14 mouse cellular contexts compared by ENCODE assay signal in genomic region chr8:33980999-33981398, GRCm38 (mm10).
DNase-seq lines count a peak whose midpoint lies in the region; ATAC-seq and TF ChIP-seq lines count a peak whose summit lies in the region.
"Had no signal": no experiment of that assay in that cellular context is flagged by ENCODE, and none has a peak within 500 bp of the region (broad histone marks: within the 10 kb centered on the region; RNA-seq: fewer than 3 reads in every experiment).

No protein-coding gene starts in this region.

- no peaks in the 10 kb centered on the region for H3K27me3 ChIP-seq in heart, embryonic 15.5 days
- no peaks in the 10 kb centered on the region for H3K27me3 ChIP-seq in heart, postnatal 0 days (ENCODE audit: control insufficient read depth, insufficient read depth, low read length)
- H3K27me3 ChIP-seq in intestine, embryonic 16.5 days (replicated peaks; ENCODE audit: control insufficient read depth, insufficient read depth, low read length) = no peaks in the 10 kb centered on the region
- H3K27me3 ChIP-seq in liver, embryonic 15.5 days = no peaks in the 10 kb centered on the region
- no peaks in the 10 kb centered on the region for H3K27me3 ChIP-seq in hindbrain, postnatal 0 days (ENCODE audit: insufficient read depth, low read length)
- H3K27me3 ChIP-seq: embryonic facial prominence, embryonic 12.5 days; midbrain, embryonic 15.5 days had no signal

- no peak overlapping the region for H3K9ac ChIP-seq in heart, embryonic 15.5 days
- no peak overlapping the region for H3K9ac ChIP-seq in heart, postnatal 0 days (replicated peaks; ENCODE audit: low read depth, low read length)
- H3K9ac ChIP-seq in intestine, embryonic 16.5 days (ENCODE audit: low read depth, low read length) = no peak overlapping the region
- H3K9ac ChIP-seq in liver, embryonic 15.5 days = no peak overlapping the region
- H3K9ac ChIP-seq in hindbrain, postnatal 0 days (replicated peaks; ENCODE audit: low read length) = no peak overlapping the region
- H3K9ac ChIP-seq: embryonic facial prominence, embryonic 12.5 days; midbrain, embryonic 15.5 days had no signal

- H3K4me3 ChIP-seq in heart, embryonic 15.5 days = no peak overlapping the region
- no peak overlapping the region for H3K4me3 ChIP-seq in heart, postnatal 0 days (ENCODE audit: low read depth, low read length)
- no peak overlapping the region for H3K4me3 ChIP-seq in intestine, embryonic 16.5 days (ENCODE audit: low read length)
- H3K4me3 ChIP-seq in liver, embryonic 15.5 days (replicated peaks) = no peak overlapping the region
- no peak overlapping the region for H3K4me3 ChIP-seq in hindbrain, postnatal 0 days (ENCODE audit: low read length)
- H3K4me3 ChIP-seq: embryonic facial prominence, embryonic 12.5 days; limb, embryonic 10.5 days; midbrain, embryonic 15.5 days had no signal

- no peak for ATAC-seq in heart, embryonic 15.5 days (replicated peaks; ENCODE audit: insufficient number of reproducible peaks, insufficient read depth, low FRiP score, low read depth)
- no peak for ATAC-seq in heart, postnatal 0 days (ENCODE audit: insufficient read depth, low read depth)
- ATAC-seq in intestine, embryonic 16.5 days = peak; percentile 66
- peak; percentile 80 for ATAC-seq in liver, embryonic 15.5 days (ENCODE audit: insufficient read depth)
- ATAC-seq in hindbrain, postnatal 0 days = no peak
- ATAC-seq: midbrain, embryonic 15.5 days had no signal

- H3K27ac ChIP-seq in heart, embryonic 15.5 days = peak overlapping the region; percentile 90
- peak overlapping the region; percentile 70 for H3K27ac ChIP-seq in heart, postnatal 0 days (ENCODE audit: low read depth)
- H3K27ac ChIP-seq in intestine, embryonic 16.5 days (ENCODE audit: low read length) = peak overlapping the region; percentile 26; the same call in 1 of the 2 replicates
- H3K27ac ChIP-seq in liver, embryonic 15.5 days (replicated peaks) = peak overlapping the region; percentile 68
- no peak overlapping the region for H3K27ac ChIP-seq in hindbrain, postnatal 0 days
- H3K27ac ChIP-seq: embryonic facial prominence, embryonic 12.5 days; kidney, postnatal 0 days; limb, embryonic 10.5 days; midbrain, embryonic 15.5 days had no signal

- DNase-seq in heart, postnatal 10 days = no peak
- DNase-seq in heart, postnatal 0 days (ENCODE audit: low spot score) = no peak
- no peak for DNase-seq in layer of hippocampus, postnatal 10 days (ENCODE audit: low spot score in 2 of 2)
- DNase-seq in hindbrain, postnatal 0 days (ENCODE audit: low spot score) = no peak
- DNase-seq: cerebellum, adult 11 months; gastrocnemius, postnatal 10 days; right cerebral cortex, adult 18-20 months had no signal

- H3K4me2 ChIP-seq in heart, embryonic 15.5 days = no peak overlapping the region
- H3K4me2 ChIP-seq in heart, postnatal 0 days (ENCODE audit: low read depth, low read length) = no peak overlapping the region
- no peak overlapping the region for H3K4me2 ChIP-seq in intestine, embryonic 16.5 days (ENCODE audit: low read depth, low read length)
- H3K4me2 ChIP-seq in liver, embryonic 15.5 days = no peak overlapping the region
- no peak overlapping the region for H3K4me2 ChIP-seq in hindbrain, postnatal 0 days (ENCODE audit: low read depth, low read length)
- H3K4me2 ChIP-seq: embryonic facial prominence, embryonic 12.5 days; midbrain, embryonic 15.5 days had no signal

- TF ChIP-seq EP300 in heart, postnatal 0 days (IDR thresholded peaks at IDR 0.05; ENCODE audit: low read depth) = no peak

- 45% methylated on average over 7 of the region's 7 CpGs for WGBS in heart, embryonic 15.5 days
- WGBS in heart, postnatal 0 days = 41% methylated on average over 7 of the region's 7 CpGs
- WGBS in intestine, embryonic 16.5 days = 35% methylated on average over 7 of the region's 7 CpGs
- 42% methylated on average over 7 of the region's 7 CpGs for WGBS in liver, embryonic 15.5 days (ENCODE audit: insufficient replicate concordance)
- 76% methylated on average over 7 of the region's 7 CpGs for WGBS in hindbrain, postnatal 0 days

- H3K4me1 ChIP-seq in heart, embryonic 15.5 days (replicated peaks) = peaks cover 22% of the 10 kb centered on the region
- H3K4me1 ChIP-seq in heart, postnatal 0 days (ENCODE audit: control insufficient read depth, insufficient read depth) = peaks cover 11% of the 10 kb centered on the region; the same call in 1 of the 2 replicates
- H3K4me1 ChIP-seq in intestine, embryonic 16.5 days (ENCODE audit: control insufficient read depth, insufficient read depth, low read length) = peaks cover 8% of the 10 kb centered on the region; the same call in 1 of the 2 replicates
- peaks cover 9% of the 10 kb centered on the region for H3K4me1 ChIP-seq in liver, embryonic 15.5 days (replicated peaks)
- H3K4me1 ChIP-seq in hindbrain, postnatal 0 days (ENCODE audit: insufficient read depth, low read length) = no peaks in the 10 kb centered on the region

- intact Hi-C loops in heart, postnatal 10 days (cut with DNase I) = no loop called here

- TF ChIP-seq CTCF in heart, postnatal 0 days (IDR thresholded peaks at IDR 0.05; ENCODE audit: low read depth) = no peak
- TF ChIP-seq CTCF in hindbrain, postnatal 0 days (IDR thresholded peaks at IDR 0.05; ENCODE audit: low read depth) = no peak

- H3K36me3 ChIP-seq in heart, embryonic 15.5 days = no peaks in the 10 kb centered on the region
- H3K36me3 ChIP-seq in heart, postnatal 0 days (replicated peaks; ENCODE audit: control insufficient read depth, insufficient read depth, low read length) = no peaks in the 10 kb centered on the region
- no peaks in the 10 kb centered on the region for H3K36me3 ChIP-seq in intestine, embryonic 16.5 days (ENCODE audit: control insufficient read depth, insufficient read depth, low read length)
- H3K36me3 ChIP-seq in liver, embryonic 15.5 days (replicated peaks) = no peaks in the 10 kb centered on the region
- no peaks in the 10 kb centered on the region for H3K36me3 ChIP-seq in hindbrain, postnatal 0 days (ENCODE audit: insufficient read depth, low read length)
- H3K36me3 ChIP-seq: embryonic facial prominence, embryonic 12.5 days; limb, embryonic 10.5 days; midbrain, embryonic 15.5 days had no signal

- no peaks in the 10 kb centered on the region for H3K9me3 ChIP-seq in heart, embryonic 15.5 days (replicated peaks)
- no peaks in the 10 kb centered on the region for H3K9me3 ChIP-seq in heart, postnatal 0 days (replicated peaks; ENCODE audit: control insufficient read depth, low read length)
- no peaks in the 10 kb centered on the region for H3K9me3 ChIP-seq in intestine, embryonic 16.5 days (ENCODE audit: control insufficient read depth, low read length)
- no peaks in the 10 kb centered on the region for H3K9me3 ChIP-seq in liver, embryonic 15.5 days (replicated peaks)
- no peaks in the 10 kb centered on the region for H3K9me3 ChIP-seq in hindbrain, postnatal 0 days (ENCODE audit: low read length)
- H3K9me3 ChIP-seq: embryonic facial prominence, embryonic 12.5 days; limb, embryonic 10.5 days; midbrain, embryonic 15.5 days had no signal

Comparison
In these comparisons a context has a peak if more than half of its experiments do, and no peak if none do; other contexts are left out.
1. ATAC-seq: peak in intestine, embryonic 16.5 days (single experiment) and liver, embryonic 15.5 days (single experiment); none in heart, embryonic 15.5 days (single experiment), heart, postnatal 0 days (single experiment) and hindbrain, postnatal 0 days (single experiment).